Mouse (Mus musculus) thymus, postnatal 0 days (tissue): Measurements from ENCODE around the gene Mettl14. TPM values are rescaled to one million over a fixed set of nuclear protein-coding genes. Genes with fewer than 3 reads are reported as not detected.
"Not testable (repeated sequence)": the region's sequence is repeated elsewhere in the genome, so short reads cannot be mapped to it uniquely, and the experiment has no call there.

Experiments
- DNase-seq: peaks from one replicate; pipeline ENCODE4 v3.0.0-alpha.2; 2015; ENCODE audit warnings: low spot score
- polyA plus RNA-seq: library from polyadenylated mRNA; unstranded; fragments of >200 nt; fragmentation: Nextera tagmentation; extraction: Ambion mirVana; gene quantifications from 2 replicates; pipeline ENCODE4 v1.2.1, GENCODE M21; 2015

Mettl14 gene
- polyA plus RNA-seq, 1 experiment from 2014 or later, result 26.5 TPM

GRCm38 (mm10) chr3:123366820-123367219, 19.1 kb downstream of the Mettl14 start:
- DNase-seq, result not testable (repeated sequence)

- no peak for DNase-seq
These were observed 29.4 kb downstream of the Mettl14 start for GRCm38 (mm10) chr3:123356377-123356991.

- no peak for DNase-seq
These were observed 31.5 kb downstream of the Mettl14 start for GRCm38 (mm10) chr3:123354388-123354787.

- DNase-seq, result no peak
These were observed 32.2 kb downstream of the Mettl14 start for GRCm38 (mm10) chr3:123353661-123354060.

- DNase-seq, result peak; percentile 48
These were observed 32.7 kb downstream of the Mettl14 start for GRCm38 (mm10) chr3:123353183-123353582.

- DNase-seq, result no peak
These were observed 34.4 kb downstream of the Mettl14 start for GRCm38 (mm10) chr3:123351519-123351918.

- no peak for DNase-seq
These were observed 35.3 kb downstream of the Mettl14 start for GRCm38 (mm10) chr3:123350602-123351001.

GRCm38 (mm10) chr3:123348080-123348802, 37.7 kb downstream of the Mettl14 start:
- DNase-seq, result no peak

- DNase-seq, result no peak
These were observed 42.2 kb downstream of the Mettl14 start for GRCm38 (mm10) chr3:123343690-123344089.

GRCm38 (mm10) chr3:123341049-123341448, 44.9 kb downstream of the Mettl14 start:
- DNase-seq, result no peak

- DNase-seq, result no peak
These were observed 47.2 kb downstream of the Mettl14 start for GRCm38 (mm10) chr3:123338666-123339195.

GRCm38 (mm10) chr3:123337853-123338252, 48.1 kb downstream of the Mettl14 start:
- DNase-seq, result no peak

GRCm38 (mm10) chr3:123336951-123337350, 49.0 kb downstream of the Mettl14 start:
- no peak for DNase-seq

GRCm38 (mm10) chr3:123336455-123336854, 49.5 kb downstream of the Mettl14 start:
- DNase-seq, result no peak

- no peak for DNase-seq
These were observed 50.4 kb downstream of the Mettl14 start for GRCm38 (mm10) chr3:123335480-123335879.

- no peak for DNase-seq
These were observed 51.0 kb downstream of the Mettl14 start for GRCm38 (mm10) chr3:123334947-123335346.

- DNase-seq, result no peak
These were observed 52.9 kb downstream of the Mettl14 start for GRCm38 (mm10) chr3:123333055-123333424.

GRCm38 (mm10) chr3:123332330-123333054, 53.4 kb downstream of the Mettl14 start:
- no peak for DNase-seq

- DNase-seq, result no peak
These were observed 55.7 kb downstream of the Mettl14 start for GRCm38 (mm10) chr3:123330221-123330620.

- DNase-seq, result no peak
These were observed 56.7 kb downstream of the Mettl14 start for GRCm38 (mm10) chr3:123329251-123329650.

- no peak for DNase-seq
These were observed 61.6 kb downstream of the Mettl14 start for GRCm38 (mm10) chr3:123324326-123324725.

- DNase-seq, result peak; percentile 54
These were observed 63.8 kb downstream of the Mettl14 start for GRCm38 (mm10) chr3:123322147-123322546.
